Mouse (Mus musculus) bone marrow, adult 2 months (tissue): ENCODE measurements at regions not wholly inside any gene's neighbourhood (a gene's known extent, or its start where the extent isn't known, plus 50 kb on each side); places are given as distances from the start of the nearest gene placed in this dataset.

ENCODE experiments used
- CTCF ChIP-seq: fragments of 200-500 bp; IDR thresholded peaks from 2 replicates; pipeline ENCODE4 v1.5.1; 2011; ENCODE audit warnings: low read length, control low read depth; ENCODE audit not compliant: control insufficient read depth, insufficient read depth
- POLR2A ChIP-seq: fragments of 200-500 bp; IDR thresholded peaks from 2 replicates; pipeline ENCODE4 v1.6.1; 2011; ENCODE audit warnings: low read depth, mild to moderate bottlenecking, control low read depth, low read length, borderline replicate concordance; ENCODE audit not compliant: control insufficient read depth

- TF ChIP-seq CTCF (no peak), POLR2A (no peak)
These were observed 109.1 kb upstream of the Sox5 start for GRCm38 (mm10) chr6:144890914-144891313.
